Mouse (Mus musculus) gonadal fat pad, adult 2 months (tissue): Measurements from ENCODE around the gene Abracl. TPM values are rescaled to one million over a fixed set of nuclear protein-coding genes. Genes with fewer than 3 reads are reported as not detected.

Experiments used
- DNase-seq: peaks from one replicate; pipeline ENCODE4 v3.0.0-alpha.2; 2012; ENCODE audit warnings: low read depth
- polyA plus RNA-seq: library from polyadenylated mRNA; depleted of rRNA; stranded (reverse); fragments of >200 nt; gene quantifications from 2 replicates; pipeline ENCODE4 v1.2.3, GENCODE M21; 2012; rRNA removed

The Abracl gene
- polyA plus RNA-seq = 31.4 and 43.3 TPM in 2 replicates

GRCm38 (mm10) chr10:18022741-18023347 is at the start of gene Abracl:
Gene Abracl (minus strand): TSS chr10:18023288.
- DNase-seq = peak; percentile 33

GRCm38 (mm10) chr10:18072871-18073270 is 49.8 kb upstream of the Abracl start:
- no peak for DNase-seq

- DNase-seq = no peak
Observed at GRCm38 (mm10) chr10:18070616-18071015, 47.5 kb upstream of the Abracl start.

GRCm38 (mm10) chr10:18070144-18070543 is 47.1 kb upstream of the Abracl start:
- DNase-seq = no peak

GRCm38 (mm10) chr10:18069576-18069975 is 46.5 kb upstream of the Abracl start:
- no peak for DNase-seq

GRCm38 (mm10) chr10:18068880-18069279 is 45.8 kb upstream of the Abracl start:
- DNase-seq = no peak

- no peak for DNase-seq
Observed at GRCm38 (mm10) chr10:18067761-18068446, 44.8 kb upstream of the Abracl start.

GRCm38 (mm10) chr10:18066031-18066439 is 42.9 kb upstream of the Abracl start:
- no peak for DNase-seq

GRCm38 (mm10) chr10:18064606-18065228 is 41.6 kb upstream of the Abracl start:
- DNase-seq = no peak

- no peak for DNase-seq
Observed at GRCm38 (mm10) chr10:18061533-18061932, 38.4 kb upstream of the Abracl start.

- no peak for DNase-seq
Observed at GRCm38 (mm10) chr10:18060778-18061177, 37.7 kb upstream of the Abracl start.

GRCm38 (mm10) chr10:18059807-18060206 is 36.7 kb upstream of the Abracl start:
- DNase-seq = no peak

- no peak for DNase-seq
Observed at GRCm38 (mm10) chr10:18058681-18059338, 35.7 kb upstream of the Abracl start.

- DNase-seq = no peak
Observed at GRCm38 (mm10) chr10:18056391-18056745, 33.3 kb upstream of the Abracl start.

GRCm38 (mm10) chr10:18055696-18056390 is 32.8 kb upstream of the Abracl start, which contains the start of gene Reps1:
Gene Reps1 (plus strand): TSS chr10:18055861.
- no peak for DNase-seq

- no peak for DNase-seq
Observed at GRCm38 (mm10) chr10:18055009-18055695, 32.1 kb upstream of the Abracl start.

GRCm38 (mm10) chr10:18047380-18048146 is 24.5 kb upstream of the Abracl start:
- peak; percentile 61 for DNase-seq

GRCm38 (mm10) chr10:18046380-18046779 is 23.3 kb upstream of the Abracl start:
- DNase-seq = no peak

- DNase-seq = no peak
Observed at GRCm38 (mm10) chr10:18036849-18037248, 13.8 kb upstream of the Abracl start.

GRCm38 (mm10) chr10:18034408-18034807 is 11.3 kb upstream of the Abracl start:
- no peak for DNase-seq
